Mouse (Mus musculus) telencephalon, adult 2 months (tissue): ENCODE results near the gene Rnf135.
"Not testable (repeated sequence)": the region's sequence is repeated elsewhere in the genome, so short reads cannot be mapped to it uniquely, and the experiment has no call there.

Source experiments
- DNase-seq: peaks from one replicate; pipeline ENCODE4 v3.0.0-alpha.2; 2011; ENCODE audit warnings: low read depth, low spot score

The Rnf135 gene

GRCm38 (mm10) chr11:80202296-80202695, 18.6 kb downstream of the Rnf135 start:
- DNase-seq: no peak

GRCm38 (mm10) chr11:80204037-80204436, 20.4 kb downstream of the Rnf135 start:
- no peak for DNase-seq

GRCm38 (mm10) chr11:80204941-80205340, 21.3 kb downstream of the Rnf135 start:
- DNase-seq: no peak

GRCm38 (mm10) chr11:80208465-80208859, 24.8 kb downstream of the Rnf135 start:
- no peak for DNase-seq

- DNase-seq: peak; percentile 86
These were observed 25.5 kb downstream of the Rnf135 start, which contains the start of gene Rhot1 for GRCm38 (mm10) chr11:80208860-80209800. TSS of gene Rhot1 (plus strand) at chr11:80209019.

GRCm38 (mm10) chr11:80210321-80210720, 26.7 kb downstream of the Rnf135 start:
- DNase-seq: no peak

GRCm38 (mm10) chr11:80212282-80212681, 28.6 kb downstream of the Rnf135 start:
- no peak for DNase-seq

GRCm38 (mm10) chr11:80215291-80215690, 31.6 kb downstream of the Rnf135 start:
- no peak for DNase-seq

- DNase-seq: no peak
These were observed 35.1 kb downstream of the Rnf135 start for GRCm38 (mm10) chr11:80218657-80219293.

- DNase-seq: not testable (repeated sequence)
These were observed 46.4 kb downstream of the Rnf135 start for GRCm38 (mm10) chr11:80230066-80230465.

GRCm38 (mm10) chr11:80237278-80237677, 53.6 kb downstream of the Rnf135 start:
- DNase-seq: no peak

- no peak for DNase-seq
These were observed 54.7 kb downstream of the Rnf135 start for GRCm38 (mm10) chr11:80238306-80238705.

GRCm38 (mm10) chr11:80247026-80247425, 63.4 kb downstream of the Rnf135 start:
- DNase-seq: no peak

- no peak for DNase-seq
These were observed 64.9 kb downstream of the Rnf135 start for GRCm38 (mm10) chr11:80248531-80248930.
